In the genomic region with DNA sequence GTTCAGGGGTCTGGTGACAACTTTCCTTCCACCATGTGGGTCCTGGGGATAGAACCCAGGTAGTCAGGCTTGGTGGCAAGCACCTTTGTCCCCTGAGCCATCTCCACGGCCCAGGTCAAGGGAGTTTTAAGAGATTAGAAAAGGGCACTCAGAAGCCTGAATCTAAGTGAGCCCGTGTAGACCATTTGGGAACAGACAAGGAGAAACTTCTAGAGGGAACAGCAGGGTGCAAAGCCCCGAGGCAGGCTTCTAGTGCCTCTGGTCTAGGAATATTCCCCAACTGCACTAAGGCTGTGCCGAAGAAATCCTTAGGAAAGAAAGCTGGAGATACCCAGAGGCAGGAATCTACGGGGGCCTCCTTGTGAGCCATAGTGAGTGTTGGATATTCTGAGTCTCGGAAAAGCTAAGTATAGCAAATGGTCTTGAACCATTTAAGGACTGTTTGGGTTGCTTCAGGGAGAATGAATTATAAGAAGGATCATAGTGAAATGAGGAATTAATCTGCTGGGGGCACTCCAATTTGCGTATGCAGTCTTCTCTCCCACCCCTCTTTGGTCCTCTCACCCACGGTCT, we compare ENCODE assay signal across 9 mouse cellular contexts. TPM values are rescaled to one million over a fixed set of nuclear protein-coding genes. Genes with fewer than 3 reads are reported as not detected.
DNase-seq lines count a peak whose midpoint lies in the region; ATAC-seq lines count a peak whose summit lies in the region.
"Had no signal": no experiment of that assay in that cellular context is flagged by ENCODE, and none has a peak within 500 bp of the region (broad histone marks: within the 10 kb centered on the region; RNA-seq: fewer than 3 reads in every experiment).

No protein-coding gene starts in this region.

- WGBS in heart, embryonic 14.5 days, result 38% methylated on average over 8 of the region's 8 CpGs
- WGBS in embryonic facial prominence, embryonic 10.5 days, result 46% methylated on average over 8 of the region's 8 CpGs
- WGBS in hindbrain, embryonic 11.5 days, result 54% methylated on average over 8 of the region's 8 CpGs
- 53% methylated on average over 8 of the region's 8 CpGs for WGBS in midbrain, embryonic 12.5 days

- no peak overlapping the region for H3K27ac ChIP-seq in heart, embryonic 14.5 days (replicated peaks in 1 of 2; ENCODE audit: control insufficient read depth in 1 of 2, insufficient read depth in 1 of 2, low read depth in 2 of 2, low read length in 2 of 2)
- H3K27ac ChIP-seq in embryonic facial prominence, embryonic 10.5 days (replicated peaks), result no peak overlapping the region; the same call in 1 of the 2 replicates
- no peak overlapping the region for H3K27ac ChIP-seq in hindbrain, embryonic 11.5 days (ENCODE audit: low read depth, low read length)
- H3K27ac ChIP-seq in midbrain, embryonic 12.5 days (replicated peaks), result no peak overlapping the region
- H3K27ac ChIP-seq: macrophage had no signal

- H3K4me2 ChIP-seq in heart, embryonic 14.5 days (ENCODE audit: low read length), result peak overlapping the region; percentile 97
- peak overlapping the region; percentile 100; the same call in 1 of the 2 replicates for H3K4me2 ChIP-seq in hindbrain, embryonic 11.5 days (replicated peaks; ENCODE audit: low read depth, low read length)
- H3K4me2 ChIP-seq in midbrain, embryonic 12.5 days (replicated peaks), result peak overlapping the region; percentile 99

- no peak overlapping the region for H3K9ac ChIP-seq in heart, embryonic 14.5 days (ENCODE audit: low read length)
- H3K9ac ChIP-seq in hindbrain, embryonic 11.5 days (ENCODE audit: low read depth, low read length), result no peak overlapping the region
- no peak overlapping the region; the same call in 1 of the 2 replicates for H3K9ac ChIP-seq in midbrain, embryonic 12.5 days (replicated peaks)

- DNase-seq in heart, postnatal 4 days, result no peak
- no peak for DNase-seq in embryonic facial prominence, embryonic 10.5 days (ENCODE audit: low spot score)
- DNase-seq in hindbrain, embryonic 11.5 days (ENCODE audit: low spot score), result no peak
- DNase-seq in embryo, embryonic 11 days, result no peak
- no peak for DNase-seq in c-Kit-positive CD71-positive TER-119-positive erythroid progenitor cells, embryonic 14.5 days (ENCODE audit: low spot score)
- no peak for DNase-seq in frontal cortex, postnatal 25 days (ENCODE audit: low spot score in 2 of 2)

- no peaks in the 10 kb centered on the region for H3K36me3 ChIP-seq in heart, embryonic 14.5 days (ENCODE audit: control insufficient read depth, insufficient read depth, low read length)
- no peaks in the 10 kb centered on the region for H3K36me3 ChIP-seq in embryonic facial prominence, embryonic 10.5 days (replicated peaks)
- H3K36me3 ChIP-seq in hindbrain, embryonic 11.5 days (ENCODE audit: control insufficient read depth, insufficient read depth, low read length), result no peaks in the 10 kb centered on the region
- no peaks in the 10 kb centered on the region for H3K36me3 ChIP-seq in midbrain, embryonic 12.5 days

- no peak for ATAC-seq in heart, embryonic 14.5 days (ENCODE audit: insufficient number of reproducible peaks, insufficient read depth, low FRiP score, low read depth)
- no peak for ATAC-seq in hindbrain, embryonic 11.5 days (ENCODE audit: low FRiP score)
- ATAC-seq in midbrain, embryonic 12.5 days (ENCODE audit: low FRiP score, low read depth), result no peak

- 0 out of 4 replicates have a peak overlapping the region, but pooled peaks of 1 of the 2 experiments have one; percentile 56 for H3K4me3 ChIP-seq in heart, embryonic 14.5 days (ENCODE audit: control insufficient read depth in 1 of 2, insufficient read depth in 1 of 2, low read depth in 1 of 2, low read length in 2 of 2)
- H3K4me3 ChIP-seq in embryonic facial prominence, embryonic 10.5 days, result peak overlapping the region; percentile 76
- H3K4me3 ChIP-seq in hindbrain, embryonic 11.5 days (ENCODE audit: low read depth, low read length), result no peak overlapping the region
- H3K4me3 ChIP-seq in midbrain, embryonic 12.5 days, result peak overlapping the region; percentile 70

- peaks cover 80% of the 10 kb centered on the region for H3K27me3 ChIP-seq in heart, embryonic 14.5 days (ENCODE audit: control insufficient read depth, insufficient read depth, low read length)
- peaks cover 98% of the 10 kb centered on the region for H3K27me3 ChIP-seq in embryonic facial prominence, embryonic 10.5 days (replicated peaks; ENCODE audit: low read depth, poor library complexity, severe bottlenecking)
- H3K27me3 ChIP-seq in hindbrain, embryonic 11.5 days (ENCODE audit: control insufficient read depth, insufficient read depth, low read length), result peaks cover 54% of the 10 kb centered on the region
- H3K27me3 ChIP-seq in midbrain, embryonic 12.5 days, result peaks cover 94% of the 10 kb centered on the region

- no peaks in the 10 kb centered on the region for H3K9me3 ChIP-seq in heart, embryonic 14.5 days (ENCODE audit: control insufficient read depth, low read length)
- H3K9me3 ChIP-seq in embryonic facial prominence, embryonic 10.5 days, result no peaks in the 10 kb centered on the region
- H3K9me3 ChIP-seq in hindbrain, embryonic 11.5 days (ENCODE audit: control insufficient read depth, low read length), result no peaks in the 10 kb centered on the region
- no peaks in the 10 kb centered on the region for H3K9me3 ChIP-seq in midbrain, embryonic 12.5 days

- H3K4me1 ChIP-seq in heart, embryonic 14.5 days (ENCODE audit: control insufficient read depth in 2 of 2, insufficient read depth in 2 of 2, low read length in 2 of 2), result peaks cover 6 to 14% of the 10 kb centered on the region in 2 experiments; a peak in 3 of 4 replicates
- peaks cover 32% of the 10 kb centered on the region for H3K4me1 ChIP-seq in embryonic facial prominence, embryonic 10.5 days
- peaks cover 2% of the 10 kb centered on the region; the same call in 1 of the 2 replicates for H3K4me1 ChIP-seq in hindbrain, embryonic 11.5 days (replicated peaks; ENCODE audit: control insufficient read depth, insufficient read depth, low read length)
- peaks cover 19% of the 10 kb centered on the region for H3K4me1 ChIP-seq in midbrain, embryonic 12.5 days

RNA-seq across cellular contexts. Expression of gene Pianp, which starts 0.6 kb away (rescaled TPM):
- 0.28 and 0.55 TPM in 2 replicates for polyA plus RNA-seq in heart, embryonic 14.5 days (2014; fragmentation: Nextera tagmentation; extraction: Ambion mirVana)
- total RNA-seq in heart, postnatal 4 days (2021), result 1 to 10 TPM in 1 of 2 experiments, under 1 TPM in 1; 0.69 to 1.5 TPM
- polyA plus RNA-seq in embryonic facial prominence, embryonic 10.5 days (2016; fragmentation: Nextera tagmentation; extraction: Ambion mirVana), result 0.82 and 1.1 TPM in 2 replicates
- polyA plus RNA-seq in hindbrain, embryonic 11.5 days (2014; fragmentation: Nextera tagmentation; extraction: Ambion mirVana), result 1.6 and 1.9 TPM in 2 replicates
- polyA plus RNA-seq in midbrain, embryonic 12.5 days (2016; fragmentation: Nextera tagmentation; extraction: Ambion mirVana), result 6.7 and 7.7 TPM in 2 replicates

RNA-seq across cellular contexts. Expression of gene Zfp384, which starts 13.0 kb away (rescaled TPM):
- 6.6 and 7.2 TPM in 2 replicates for polyA plus RNA-seq in heart, embryonic 14.5 days (2014; fragmentation: Nextera tagmentation; extraction: Ambion mirVana)
- 10 to 100 TPM; 28.5 to 30.7 TPM for total RNA-seq in heart, postnatal 4 days (2021)
- polyA plus RNA-seq in embryonic facial prominence, embryonic 10.5 days (2016; fragmentation: Nextera tagmentation; extraction: Ambion mirVana), result 9.4 and 11.0 TPM in 2 replicates
- 8.7 and 16.5 TPM in 2 replicates for polyA plus RNA-seq in hindbrain, embryonic 11.5 days (2014; fragmentation: Nextera tagmentation; extraction: Ambion mirVana)
- polyA plus RNA-seq in midbrain, embryonic 12.5 days (2016; fragmentation: Nextera tagmentation; extraction: Ambion mirVana), result 18.0 and 20.6 TPM in 2 replicates

RNA-seq across cellular contexts. Expression of gene Cops7a, which starts 30.6 kb away (rescaled TPM):
- polyA plus RNA-seq in heart, embryonic 14.5 days (2014; fragmentation: Nextera tagmentation; extraction: Ambion mirVana), result 128 and 135 TPM in 2 replicates
- 100 to 1,000 TPM; 107 to 110 TPM for total RNA-seq in heart, postnatal 4 days (2021)
- 137 and 146 TPM in 2 replicates for polyA plus RNA-seq in embryonic facial prominence, embryonic 10.5 days (2016; fragmentation: Nextera tagmentation; extraction: Ambion mirVana)
- 94.3 and 99.7 TPM in 2 replicates for polyA plus RNA-seq in hindbrain, embryonic 11.5 days (2014; fragmentation: Nextera tagmentation; extraction: Ambion mirVana)
- 100 and 105 TPM in 2 replicates for polyA plus RNA-seq in midbrain, embryonic 12.5 days (2016; fragmentation: Nextera tagmentation; extraction: Ambion mirVana)

RNA-seq across cellular contexts. Expression of gene Ing4, which starts 43.6 kb away (rescaled TPM):
- 67.1 and 76.1 TPM in 2 replicates for polyA plus RNA-seq in heart, embryonic 14.5 days (2014; fragmentation: Nextera tagmentation; extraction: Ambion mirVana)
- 10 to 100 TPM; 40.8 to 43.6 TPM for total RNA-seq in heart, postnatal 4 days (2021)
- polyA plus RNA-seq in embryonic facial prominence, embryonic 10.5 days (2016; fragmentation: Nextera tagmentation; extraction: Ambion mirVana), result 125 and 137 TPM in 2 replicates
- 120 and 133 TPM in 2 replicates for polyA plus RNA-seq in hindbrain, embryonic 11.5 days (2014; fragmentation: Nextera tagmentation; extraction: Ambion mirVana)
- 163 and 171 TPM in 2 replicates for polyA plus RNA-seq in midbrain, embryonic 12.5 days (2016; fragmentation: Nextera tagmentation; extraction: Ambion mirVana)

RNA-seq across cellular contexts. Expression of gene Acrbp, which starts 53.6 kb away (rescaled TPM):
- 5.4 and 6.5 TPM in 2 replicates for polyA plus RNA-seq in heart, embryonic 14.5 days (2014; fragmentation: Nextera tagmentation; extraction: Ambion mirVana)
- total RNA-seq in heart, postnatal 4 days (2021), result 1 to 10 TPM; 1.7 to 3.2 TPM
- polyA plus RNA-seq in embryonic facial prominence, embryonic 10.5 days (2016; fragmentation: Nextera tagmentation; extraction: Ambion mirVana), result 15.9 and 17.8 TPM in 2 replicates
- 10.7 and 12.2 TPM in 2 replicates for polyA plus RNA-seq in hindbrain, embryonic 11.5 days (2014; fragmentation: Nextera tagmentation; extraction: Ambion mirVana)
- polyA plus RNA-seq in midbrain, embryonic 12.5 days (2016; fragmentation: Nextera tagmentation; extraction: Ambion mirVana), result 18.0 and 18.9 TPM in 2 replicates
